Mouse (Mus musculus) liver, adult 2 months (tissue): ENCODE results near the gene Pigk. TPM values are rescaled to one million over a fixed set of nuclear protein-coding genes. Genes with fewer than 3 reads are reported as not detected.
A peak's percentile ranks its signal among the peaks of the same experiment; 100 is the strongest.

Experiments
- DNase-seq: peaks from one replicate; pipeline ENCODE4 v3.0.0-alpha.2; 2011; ENCODE audit warnings: low read depth, low spot score; ENCODE audit errors: extremely low read depth
- H3K27ac ChIP-seq: fragments of 200-500 bp; replicated peaks from 2 replicates; pipeline ENCODE4 v1.5.1; 2012; ENCODE audit warnings: low read depth, mild to moderate bottlenecking, control low read depth, inconsistent platforms, low read length; ENCODE audit not compliant: insufficient read depth
- H3K27me3 ChIP-seq: fragments of 200-500 bp; 2 replicates; pipeline ENCODE4 v1.6.1; 2012; ENCODE audit warnings: mild to moderate bottlenecking, moderate library complexity, low read length, inconsistent platforms; ENCODE audit not compliant: control insufficient read depth, insufficient read depth
- H3K36me3 ChIP-seq: fragments of 200-500 bp; 2 replicates; pipeline ENCODE4 v1.6.1; 2012; ENCODE audit warnings: low read length, inconsistent platforms; ENCODE audit not compliant: control insufficient read depth, insufficient read depth
- H3K4me1 ChIP-seq: fragments of 200-500 bp; 2 replicates; pipeline ENCODE4 v1.6.1; 2011; ENCODE audit warnings: low read length; ENCODE audit not compliant: control insufficient read depth, insufficient read depth
- H3K4me3 ChIP-seq: fragments of 200-500 bp; 2 replicates; pipeline ENCODE4 v1.5.1; 2011; ENCODE audit warnings: low read depth, mild to moderate bottlenecking, control low read depth, low read length, moderate library complexity; ENCODE audit not compliant: insufficient read depth
- H3K79me2 ChIP-seq: fragments of 200-500 bp; 2 replicates; pipeline ENCODE4 v1.6.1; 2012; ENCODE audit warnings: inconsistent platforms, mild to moderate bottlenecking, low read length, moderate library complexity; ENCODE audit not compliant: control insufficient read depth, insufficient read depth
- H3K9ac ChIP-seq: fragments of 200-500 bp; 2 replicates; pipeline ENCODE4 v1.6.1; 2012; ENCODE audit warnings: low read depth, mild to moderate bottlenecking, control low read depth, inconsistent platforms, low read length
- CTCF ChIP-seq: fragments of 200-500 bp; IDR thresholded peaks from 2 replicates; pipeline ENCODE4 v1.5.1; 2011; ENCODE audit warnings: low read depth, low read length, control low read depth
- POLR2A ChIP-seq: fragments of 200-500 bp; IDR thresholded peaks from 2 replicates; pipeline ENCODE4 v1.6.1; 2011; ENCODE audit warnings: low read length, control low read depth; ENCODE audit not compliant: insufficient read depth; ENCODE audit errors: extremely low read depth
- WGBS: fragments of 180-500 bp; shearing (Covaris S2); methylation state at CpG from one replicate; pipeline ENCODE4 v1.1.7; 2018; 5-methylcytosine and 5-hydroxymethylcytosine counted together
- polyA plus RNA-seq: library from polyadenylated mRNA; depleted of rRNA; stranded (reverse); fragments of >200 nt; gene quantifications from 2 replicates; pipeline ENCODE4 v1.2.3, GENCODE M21; 2012
- total RNA-seq: library from RNA; depleted of rRNA; stranded (reverse); fragments of >200 nt; gene quantifications from 2 replicates; pipeline ENCODE4 v1.2.3, GENCODE M21; 2014

Gene Pigk
- total and polyA plus RNA-seq, 2 experiments = 14.1 to 27.1 TPM

- Histone ChIP-seq H3K27ac (no peak overlapping the region), H3K79me2 (no peaks in the 10 kb centered on the region), H3K27me3 (no peaks in the 10 kb centered on the region), H3K9ac (no peak overlapping the region), H3K4me1 (peaks cover 2% of the 10 kb centered on the region; the same call in 1 of the 2 replicates), H3K4me3 (no peak overlapping the region), H3K36me3 (no peaks in the 10 kb centered on the region; the same call in 1 of the 2 replicates)
- no peak for TF ChIP-seq POLR2A
- peak; percentile 65 for TF ChIP-seq CTCF
- DNase-seq = peak; percentile 54
- 39% methylated on average over 3 of the region's 3 CpGs for WGBS
These were observed 35.6 kb downstream of the Pigk start for GRCm38 (mm10) chr3:152749461-152749871.

- H3K79me2 ChIP-seq = no peaks in the 10 kb centered on the region
- H3K27me3 ChIP-seq = no peaks in the 10 kb centered on the region
- H3K36me3 ChIP-seq = no peaks in the 10 kb centered on the region; the same call in 1 of the 2 replicates
- no peak overlapping the region for H3K27ac ChIP-seq
- H3K9ac ChIP-seq = no peak overlapping the region
- H3K4me1 ChIP-seq = peaks cover 2% of the 10 kb centered on the region; the same call in 1 of the 2 replicates
- no peak for DNase-seq
- H3K4me3 ChIP-seq = no peak overlapping the region
- no peak for TF ChIP-seq CTCF
- no peak for TF ChIP-seq POLR2A
- WGBS = 70% methylated on average over 2 of the region's 2 CpGs
These were observed 36.0 kb downstream of the Pigk start for GRCm38 (mm10) chr3:152749881-152750280.

- peaks cover 2% of the 10 kb centered on the region; the same call in 1 of the 2 replicates for H3K4me1 ChIP-seq
These were observed 39.0 kb downstream of the Pigk start for GRCm38 (mm10) chr3:152752911-152753310.

GRCm38 (mm10) chr3:152753345-152753744 lies 39.4 kb downstream of the Pigk start:
- no peak for DNase-seq
- Histone ChIP-seq H3K27ac (no peak overlapping the region), H3K4me3 (no peak overlapping the region), H3K9ac (no peak overlapping the region), H3K79me2 (no peaks in the 10 kb centered on the region), H3K36me3 (no peaks in the 10 kb centered on the region), H3K27me3 (no peaks in the 10 kb centered on the region), H3K4me1 (peaks cover 2% of the 10 kb centered on the region; the same call in 1 of the 2 replicates)
- WGBS = 88% methylated on average over 4 of the region's 4 CpGs
- TF ChIP-seq POLR2A = no peak
- no peak for TF ChIP-seq CTCF

More at GRCm38 (mm10) chr3:152752911-152753310, 39.0 kb downstream of the Pigk start:
- Histone ChIP-seq H3K9ac (no peak overlapping the region), H3K27me3 (no peaks in the 10 kb centered on the region), H3K79me2 (no peaks in the 10 kb centered on the region), H3K4me3 (no peak overlapping the region), H3K27ac (no peak overlapping the region), H3K36me3 (no peaks in the 10 kb centered on the region)
- WGBS = 65% methylated on average over 1 of the region's 1 CpGs
- TF ChIP-seq CTCF (no peak), POLR2A (no peak)
- peak; percentile 64 for DNase-seq

DNA sequence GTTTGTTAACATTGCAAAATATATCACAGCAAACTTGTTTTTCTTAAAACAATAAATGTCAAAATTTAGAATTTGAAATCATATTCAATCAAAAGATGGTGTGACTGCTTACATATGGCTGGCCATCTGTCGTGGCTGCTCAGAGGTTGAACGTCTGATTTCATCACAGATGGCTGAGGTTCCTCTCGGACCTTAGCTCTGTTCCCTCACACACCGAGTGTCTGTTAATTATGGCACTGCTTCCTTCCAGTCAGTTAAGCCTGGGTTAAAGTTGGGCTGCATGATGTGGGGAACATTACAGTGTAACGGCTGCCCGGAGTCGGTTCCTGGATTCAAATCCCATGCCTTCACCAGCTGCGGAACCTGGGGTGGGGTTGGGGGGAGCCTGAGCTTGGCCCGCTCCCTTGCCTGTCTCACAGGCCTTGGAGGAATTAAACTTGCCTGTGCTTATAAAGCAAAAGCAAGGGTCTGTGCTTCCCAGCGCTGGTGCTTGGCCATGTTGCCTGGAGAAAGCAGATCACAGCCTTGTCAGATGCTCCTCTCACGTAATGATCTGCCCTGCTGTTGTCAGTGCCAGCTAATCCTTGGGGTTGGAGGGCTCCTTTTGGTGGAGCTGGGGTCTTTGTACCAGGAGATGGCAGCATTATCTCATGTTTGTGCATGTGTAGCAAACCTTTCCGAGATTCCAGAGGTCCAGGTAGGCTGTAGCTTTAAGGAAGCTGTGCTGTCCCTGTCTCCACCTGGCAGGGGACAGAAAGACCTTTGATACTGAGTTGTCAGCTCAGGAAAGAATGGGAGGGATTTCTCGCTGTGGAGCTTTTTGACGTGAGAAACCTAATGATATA lies 40.2 kb downstream of the Pigk start:
- H3K4me1 ChIP-seq = peaks cover 2% of the 10 kb centered on the region; the same call in 1 of the 2 replicates
- peak; percentile 75 for DNase-seq
- no peak for TF ChIP-seq CTCF
- TF ChIP-seq POLR2A = no peak
- H3K27me3 ChIP-seq = no peaks in the 10 kb centered on the region
- H3K36me3 ChIP-seq = no peaks in the 10 kb centered on the region
- WGBS = 67% methylated on average over 14 of the region's 14 CpGs
- no peaks in the 10 kb centered on the region for H3K79me2 ChIP-seq
- no peak overlapping the region for H3K9ac ChIP-seq
- no peak overlapping the region for H3K4me3 ChIP-seq
- H3K27ac ChIP-seq = no peak overlapping the region

GRCm38 (mm10) chr3:152755515-152755914 lies 41.6 kb downstream of the Pigk start:
- H3K9ac ChIP-seq = no peak overlapping the region
- DNase-seq = no peak
- 86% methylated on average over 7 of the region's 7 CpGs for WGBS
- no peak overlapping the region for H3K4me3 ChIP-seq
- H3K79me2 ChIP-seq = no peaks in the 10 kb centered on the region
- TF ChIP-seq POLR2A (no peak), CTCF (no peak)
- no peaks in the 10 kb centered on the region for H3K36me3 ChIP-seq
- peaks cover 2% of the 10 kb centered on the region; the same call in 1 of the 2 replicates for H3K4me1 ChIP-seq
- H3K27me3 ChIP-seq = no peaks in the 10 kb centered on the region
- H3K27ac ChIP-seq = no peak overlapping the region
